Mouse (Mus musculus) CH12F3 (cell line): ENCODE measurements around the gene Matn3.

Source experiments
- in situ Hi-C: fragments of 300-500 bp; cut with MboI; formaldehyde crosslinking; loops from 2 replicates; pipeline ENCODE4 v1.14.3; 2020; ENCODE audit warnings: low sequenced_read_pairs

Gene Matn3

GRCm38 (mm10) chr12:8947714-8948464 is at the start of gene Matn3:
Matn3 (plus strand) TSS chr12:8947929.
- in situ Hi-C loops, result no loop called here

GRCm38 (mm10) chr12:8898879-8899785 is 48.6 kb upstream of the Matn3 start:
- in situ Hi-C loops, result no loop called here

- in situ Hi-C loops, result no loop called here
These were observed 47.5 kb upstream of the Matn3 start for GRCm38 (mm10) chr12:8900107-8900698.

GRCm38 (mm10) chr12:8900919-8901663 is 46.6 kb upstream of the Matn3 start:
- in situ Hi-C loops, result no loop called here

GRCm38 (mm10) chr12:8901934-8902333 is 45.8 kb upstream of the Matn3 start:
- in situ Hi-C loops, result no loop called here

GRCm38 (mm10) chr12:8902479-8902878 is 45.2 kb upstream of the Matn3 start:
- in situ Hi-C loops, result no loop called here

- in situ Hi-C loops, result no loop called here
These were observed 34.7 kb upstream of the Matn3 start for GRCm38 (mm10) chr12:8912860-8913685.

GRCm38 (mm10) chr12:8913701-8914340 is 33.9 kb upstream of the Matn3 start:
- in situ Hi-C loops, result no loop called here

GRCm38 (mm10) chr12:8916378-8916777 is 31.4 kb upstream of the Matn3 start:
- in situ Hi-C loops, result no loop called here

- in situ Hi-C loops, result no loop called here
These were observed 28.5 kb upstream of the Matn3 start for GRCm38 (mm10) chr12:8919231-8919630.

GRCm38 (mm10) chr12:8920996-8921393 is 26.7 kb upstream of the Matn3 start:
- in situ Hi-C loops, result no loop called here

- in situ Hi-C loops, result no loop called here
These were observed 26.0 kb upstream of the Matn3 start, which contains the start of gene Laptm4a for GRCm38 (mm10) chr12:8921394-8922368. Laptm4a (plus strand) TSS chr12:8921664.

GRCm38 (mm10) chr12:8922369-8923124 is 25.2 kb upstream of the Matn3 start:
- in situ Hi-C loops, result no loop called here

GRCm38 (mm10) chr12:8923125-8923410 is 24.7 kb upstream of the Matn3 start:
- in situ Hi-C loops, result no loop called here

GRCm38 (mm10) chr12:8923603-8924002 is 24.1 kb upstream of the Matn3 start:
- in situ Hi-C loops, result no loop called here

- in situ Hi-C loops, result no loop called here
These were observed 20.1 kb upstream of the Matn3 start for GRCm38 (mm10) chr12:8927652-8928051.

GRCm38 (mm10) chr12:8928766-8929165 is 19.0 kb upstream of the Matn3 start:
- in situ Hi-C loops, result no loop called here

GRCm38 (mm10) chr12:8931083-8931482 is 16.6 kb upstream of the Matn3 start:
- in situ Hi-C loops, result no loop called here
